Mouse (Mus musculus) cerebellum, postnatal 25 days (tissue): ENCODE results near the gene Adgrl2.

ENCODE experiments used
- DNase-seq, 2 experiments: peaks; one replicate each; pipeline ENCODE4 v3.0.0; 2021; ENCODE audit warnings: mixed read lengths in 2 of 2

The Adgrl2 gene

DNA sequence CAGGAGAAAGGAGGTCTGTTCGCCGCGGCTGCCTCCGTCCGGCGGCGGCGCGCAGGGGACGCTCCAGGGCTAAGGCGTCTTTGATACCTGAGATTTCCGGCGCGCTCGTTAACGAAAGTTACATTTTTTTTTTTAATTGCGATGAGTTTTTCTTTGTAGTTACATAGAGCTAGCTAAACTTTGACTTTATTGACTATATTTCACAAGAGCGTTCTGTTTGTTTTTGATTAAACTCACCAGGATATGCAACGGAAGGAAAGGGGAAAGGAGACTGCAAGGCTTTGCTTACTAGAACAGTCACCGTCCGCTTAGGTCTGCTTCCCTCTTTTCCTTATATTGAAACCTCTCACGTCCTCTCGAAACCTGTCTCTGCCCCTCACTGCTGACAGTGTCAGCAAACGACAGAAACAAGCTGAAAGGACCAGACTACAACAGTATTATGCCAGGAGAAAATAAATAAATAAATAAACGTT lies at the start of gene Adgrl2:
TSS of gene Adgrl2 (minus strand) at position 25 of the 473 bp plus-strand sequence.
- DNase-seq, result no peak

DNA sequence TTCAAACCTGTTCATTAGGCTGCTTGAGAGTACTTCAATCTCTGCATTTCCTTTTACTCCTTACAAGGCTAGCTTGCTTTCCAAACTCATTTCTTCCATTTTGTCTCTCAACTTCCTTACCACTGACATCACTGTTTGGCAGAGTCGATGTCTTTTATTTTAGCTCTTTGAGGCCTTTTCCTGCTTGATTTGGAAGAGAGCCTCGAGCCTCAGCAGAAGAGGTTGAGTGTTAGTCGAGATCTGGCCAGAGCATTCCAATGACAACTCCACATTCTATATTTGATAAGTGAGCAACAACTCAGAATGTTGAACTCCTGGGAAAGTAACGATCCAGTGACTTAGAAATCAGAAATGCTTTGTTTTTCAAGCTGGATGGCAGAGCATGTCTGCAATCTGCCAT lies 48.4 kb upstream of the Adgrl2 start:
- no peak for DNase-seq

- DNase-seq, result no peak
These were observed 29.6 kb upstream of the Adgrl2 start for GRCm38 (mm10) chr3:149019925-149020324.

DNA sequence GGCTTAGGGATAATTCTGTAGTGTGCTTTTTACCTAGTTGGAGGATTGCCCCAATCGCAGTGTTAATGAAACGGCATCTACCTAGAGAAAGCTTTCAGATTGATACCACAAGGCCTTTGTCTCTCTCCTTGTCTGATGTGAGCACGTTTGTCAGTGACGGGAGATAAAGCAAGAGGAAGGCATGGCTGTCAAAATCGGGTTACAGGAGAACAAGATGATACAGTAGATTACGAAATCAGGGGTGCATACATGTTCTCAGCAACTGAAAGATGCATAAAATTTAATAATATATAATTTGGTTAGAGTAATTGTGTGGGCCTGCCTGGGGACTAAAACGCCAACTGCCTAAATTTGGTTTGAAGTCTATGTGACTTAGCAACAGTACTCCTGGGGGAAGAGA lies 19.0 kb upstream of the Adgrl2 start:
- DNase-seq, result no peak

- DNase-seq, result no peak
These were observed 18.3 kb upstream of the Adgrl2 start for GRCm38 (mm10) chr3:149008634-149009023.

GRCm38 (mm10) chr3:149007860-149008633 lies 17.7 kb upstream of the Adgrl2 start:
- DNase-seq, result no peak

- DNase-seq, result no peak
These were observed 11.0 kb upstream of the Adgrl2 start for GRCm38 (mm10) chr3:149001364-149001763.

GRCm38 (mm10) chr3:148998661-148999060 lies 8.3 kb upstream of the Adgrl2 start:
- DNase-seq, result no peak

GRCm38 (mm10) chr3:148991056-148991455 lies 701 bp upstream of the Adgrl2 start:
- DNase-seq, result no peak

- DNase-seq, result peak; percentile 56 to 59
These were observed 381 bp downstream of the Adgrl2 start for GRCm38 (mm10) chr3:148989818-148990530.

DNA sequence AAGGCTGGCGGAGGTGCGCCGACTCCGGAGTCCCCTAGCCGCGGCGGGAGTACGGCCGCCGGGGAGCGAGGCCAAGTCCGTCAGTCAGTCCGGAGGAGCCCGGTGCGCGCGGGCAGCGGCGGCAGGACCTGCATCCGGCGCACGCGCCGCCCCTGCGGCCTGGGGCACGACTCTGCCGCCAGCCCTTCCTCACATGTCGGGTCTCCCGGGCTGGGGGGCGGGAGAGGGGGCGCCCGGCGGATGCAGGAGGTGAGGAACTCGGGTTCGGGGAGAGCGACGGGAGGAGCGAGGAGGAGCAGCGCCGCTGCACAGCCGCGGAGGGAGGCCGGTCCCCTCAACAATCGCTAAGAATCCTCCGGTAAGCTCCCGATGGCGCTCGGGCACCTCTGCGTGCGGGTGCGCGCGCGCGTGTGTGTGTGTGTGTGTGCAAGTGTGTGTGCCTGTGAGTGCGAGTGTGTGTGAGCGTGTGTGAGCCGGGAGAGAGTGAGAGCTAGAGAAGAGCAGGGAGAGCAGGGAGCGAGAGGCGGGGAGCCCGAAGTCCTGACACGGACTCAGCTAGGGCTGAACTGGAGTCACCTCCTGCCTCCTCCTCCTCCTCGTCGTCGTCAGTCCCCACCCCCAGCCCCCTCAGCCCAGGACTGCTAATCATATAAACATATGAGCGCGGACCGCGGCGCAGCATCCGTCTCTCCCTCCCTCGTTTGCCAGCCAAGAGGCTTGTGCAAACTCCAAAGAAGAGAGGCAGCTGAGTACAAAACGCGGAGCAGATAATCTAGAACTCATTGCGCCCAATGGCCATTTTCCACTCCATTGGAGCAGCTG lies 1.1 kb downstream of the Adgrl2 start:
- peak; percentile 74 to 80 for DNase-seq

GRCm38 (mm10) chr3:148988293-148988995 lies 1.9 kb downstream of the Adgrl2 start:
- DNase-seq, result peak; percentile 55 to 64

GRCm38 (mm10) chr3:148987591-148988292 lies 2.6 kb downstream of the Adgrl2 start:
- DNase-seq, result peak; percentile 64 to 75

DNA sequence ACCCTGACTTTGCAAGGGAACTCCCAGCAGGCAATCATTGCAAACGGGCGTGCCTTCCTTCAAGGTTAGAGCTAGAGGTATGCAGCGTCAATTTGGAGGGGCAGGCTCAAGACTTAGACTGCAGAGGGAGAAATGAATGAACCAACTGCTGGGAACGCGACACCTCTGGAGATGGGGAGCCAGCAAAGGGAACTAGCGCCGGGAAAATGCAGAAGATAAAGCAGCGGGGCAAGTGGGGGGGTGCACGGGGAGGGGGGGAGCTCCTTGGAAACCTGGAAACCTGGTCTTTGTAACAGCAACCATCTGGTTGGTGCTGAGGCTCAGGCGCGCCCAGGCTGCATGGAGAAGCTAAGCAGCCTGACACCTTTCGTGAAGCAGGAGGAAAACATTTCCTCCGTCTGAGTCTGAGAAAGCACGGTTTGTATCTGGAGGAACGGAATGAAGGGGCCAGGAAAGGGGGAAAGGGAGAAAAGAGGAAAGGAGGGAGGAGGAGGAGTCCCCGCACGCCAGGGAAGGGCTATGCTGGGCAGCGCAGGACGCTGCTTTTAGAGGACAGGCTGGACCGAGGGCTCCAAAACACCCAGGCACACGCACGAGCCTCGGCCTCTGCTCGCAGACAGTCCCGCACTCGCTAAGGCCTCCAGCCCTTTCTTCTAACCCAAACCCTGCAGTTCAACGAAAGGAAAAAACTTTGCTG lies 3.3 kb downstream of the Adgrl2 start:
- DNase-seq, result peak; percentile 34 to 40

DNA sequence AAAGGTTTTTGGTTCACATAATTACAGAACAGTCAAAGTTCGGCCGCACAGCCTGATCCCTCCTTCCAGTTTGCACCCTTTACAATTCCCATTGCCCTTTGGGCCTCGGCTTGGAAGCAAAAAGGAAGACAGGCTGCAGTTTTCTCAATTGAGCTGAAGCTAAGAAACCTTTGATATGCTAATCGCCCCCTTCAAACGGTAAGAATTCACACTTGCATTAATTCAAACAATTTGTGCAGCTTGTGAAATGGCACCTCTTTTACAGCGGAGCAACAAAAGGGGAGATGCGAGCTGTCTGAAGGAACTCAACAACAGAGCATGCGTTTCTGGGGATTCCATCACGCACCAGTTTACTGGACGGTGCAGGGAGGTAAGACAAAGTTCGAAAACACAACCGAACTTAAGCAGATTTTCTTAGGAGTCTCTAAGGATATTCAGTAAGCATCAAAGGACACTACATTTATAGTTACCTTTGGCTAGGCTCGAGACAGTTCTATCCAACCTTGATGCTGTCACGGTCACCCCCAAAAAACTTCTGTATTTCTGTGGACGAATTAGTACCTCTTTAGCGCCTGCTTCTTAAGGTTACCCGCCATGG lies 4.0 kb downstream of the Adgrl2 start:
- DNase-seq, result no peak

DNA sequence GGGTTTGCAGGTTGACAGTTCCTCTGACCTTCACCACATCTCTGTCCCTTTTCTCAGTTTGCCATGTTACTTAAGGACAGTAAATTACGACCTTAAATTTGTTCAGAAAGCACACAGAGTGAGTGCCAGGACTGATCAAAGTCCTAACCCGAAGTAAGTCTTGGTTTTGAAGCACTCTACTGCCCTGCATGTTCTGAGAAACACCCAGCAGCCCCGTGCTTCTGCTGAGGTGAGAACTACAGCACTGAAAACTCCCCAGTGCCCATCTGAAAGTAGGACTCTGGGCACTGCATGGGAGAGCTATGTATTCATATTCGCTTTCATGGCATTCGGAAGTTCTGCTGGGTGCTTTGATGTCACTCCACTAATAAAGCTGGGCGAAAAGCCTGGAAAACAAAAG lies 6.0 kb downstream of the Adgrl2 start:
- DNase-seq, result no peak

GRCm38 (mm10) chr3:148982370-148982769 lies 8.0 kb downstream of the Adgrl2 start:
- no peak for DNase-seq

DNA sequence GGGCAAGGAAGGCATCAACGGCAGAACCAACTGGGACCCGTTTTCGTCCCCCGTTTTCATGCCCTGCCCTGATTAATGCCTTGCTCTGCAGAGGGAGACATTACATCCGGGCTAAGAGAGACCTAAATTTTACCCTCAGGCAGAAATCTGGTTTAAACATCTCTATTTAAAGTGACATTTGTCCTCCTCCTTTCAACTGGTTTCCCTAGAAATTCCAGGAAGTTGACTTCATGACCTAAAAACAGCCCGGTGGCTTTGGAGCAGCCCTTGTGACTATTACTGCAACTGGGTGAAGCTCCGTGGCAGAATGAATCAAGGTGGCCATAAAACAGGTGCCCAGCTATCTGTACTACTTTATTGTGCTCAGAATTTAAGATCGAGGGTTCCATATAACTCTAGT lies 8.6 kb downstream of the Adgrl2 start:
- no peak for DNase-seq

GRCm38 (mm10) chr3:148978541-148978940 lies 11.8 kb downstream of the Adgrl2 start:
- no peak for DNase-seq

- DNase-seq, result no peak
These were observed 12.5 kb downstream of the Adgrl2 start for GRCm38 (mm10) chr3:148977838-148978237.

GRCm38 (mm10) chr3:148977124-148977529 lies 13.2 kb downstream of the Adgrl2 start:
- DNase-seq, result peak; percentile 23 to 37
